Mouse (Mus musculus) telencephalon, adult 2 months (tissue): ENCODE measurements at regions not wholly inside any gene's neighbourhood (a gene's known extent, or its start where the extent isn't known, plus 50 kb on each side); places are given as distances from the start of the nearest gene placed in this dataset.

Experiments used
- DNase-seq: peaks from one replicate; pipeline ENCODE4 v3.0.0-alpha.2; 2011; ENCODE audit warnings: low read depth, low spot score

DNA sequence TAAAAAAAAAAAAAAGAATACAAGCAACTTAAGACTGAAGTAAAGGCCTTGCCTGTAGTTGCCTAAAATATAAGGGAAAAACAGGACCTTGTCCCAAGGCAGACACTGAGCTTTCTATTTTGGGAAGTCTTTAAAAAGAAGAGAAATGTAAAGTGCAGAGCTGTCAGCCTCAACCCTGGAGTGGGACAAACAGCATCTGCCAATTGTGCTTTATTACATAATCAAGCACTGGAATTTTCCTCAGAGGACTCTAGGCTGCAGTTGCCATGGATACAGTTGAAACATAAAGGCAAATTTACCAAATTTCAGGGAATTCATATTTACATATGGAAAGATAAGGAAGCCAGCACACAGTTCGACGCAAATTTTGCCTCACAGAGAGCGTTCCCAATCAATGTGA lies 406.7 kb downstream of the Gm597 start:
- peak; percentile 88 for DNase-seq

- peak; percentile 62 for DNase-seq
Measured at GRCm38 (mm10) chr1:28349411-28349973, 430.6 kb downstream of the Gm597 start.

DNA sequence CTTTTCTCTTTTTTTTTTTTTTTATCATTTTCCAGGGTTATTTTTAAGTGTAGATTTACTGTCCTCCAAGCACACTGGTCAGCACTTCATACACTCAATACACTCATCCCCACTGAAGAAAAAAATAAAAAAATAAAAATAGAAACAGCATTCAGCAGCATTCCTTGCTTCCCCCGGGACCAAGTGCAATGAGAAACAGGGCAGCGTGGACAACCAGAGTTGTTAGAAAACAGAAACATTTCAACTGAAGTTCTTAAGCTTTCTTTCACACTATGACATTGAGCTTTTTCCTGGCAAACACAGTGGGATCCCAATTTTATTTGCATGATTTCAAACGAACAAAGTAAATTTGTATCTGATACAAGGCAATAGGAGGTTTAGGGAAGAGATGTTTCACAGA lies 431.5 kb downstream of the Gm597 start:
- DNase-seq, result no peak

DNA sequence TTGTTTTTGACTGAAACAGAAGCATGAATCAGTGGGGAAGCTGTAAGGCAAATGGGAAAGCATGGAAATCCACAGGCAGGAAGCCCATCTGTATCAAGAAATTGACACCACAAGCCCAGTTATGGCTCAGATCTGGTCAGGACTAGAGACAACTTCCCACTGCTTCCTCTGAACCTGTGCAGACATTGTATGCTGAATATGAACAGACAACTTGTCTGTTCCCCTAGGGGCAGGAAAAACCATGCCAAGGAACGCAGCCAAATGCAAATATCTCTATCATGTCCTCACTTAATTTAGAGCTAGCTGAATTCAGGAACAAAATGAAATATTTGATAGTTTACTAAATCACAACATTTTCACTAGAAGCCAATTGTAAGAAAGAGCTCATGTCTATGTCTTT lies 440.0 kb downstream of the Gm597 start:
- DNase-seq, result no peak

GRCm38 (mm10) chr1:28334366-28334765 lies 445.7 kb downstream of the Gm597 start:
- no peak for DNase-seq

DNA sequence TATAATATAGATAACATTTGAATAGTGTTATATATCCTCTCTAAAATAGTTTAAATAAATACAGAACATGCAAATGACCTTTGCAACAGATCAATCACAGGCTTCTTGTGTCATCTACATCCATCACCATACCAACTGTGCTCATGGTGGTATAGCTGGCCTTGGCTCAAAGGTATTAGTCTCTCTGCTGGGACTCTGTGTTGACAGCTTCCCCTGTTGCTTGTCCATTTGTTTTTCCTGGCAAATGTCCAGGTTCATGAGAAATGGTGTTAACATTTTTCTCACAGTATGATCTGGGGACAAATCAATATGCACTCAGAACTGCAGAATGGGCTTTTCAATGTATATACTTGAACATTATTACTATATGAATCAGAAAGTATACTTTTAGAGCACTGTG lies 448.0 kb downstream of the Gm597 start:
- DNase-seq, result no peak

DNA sequence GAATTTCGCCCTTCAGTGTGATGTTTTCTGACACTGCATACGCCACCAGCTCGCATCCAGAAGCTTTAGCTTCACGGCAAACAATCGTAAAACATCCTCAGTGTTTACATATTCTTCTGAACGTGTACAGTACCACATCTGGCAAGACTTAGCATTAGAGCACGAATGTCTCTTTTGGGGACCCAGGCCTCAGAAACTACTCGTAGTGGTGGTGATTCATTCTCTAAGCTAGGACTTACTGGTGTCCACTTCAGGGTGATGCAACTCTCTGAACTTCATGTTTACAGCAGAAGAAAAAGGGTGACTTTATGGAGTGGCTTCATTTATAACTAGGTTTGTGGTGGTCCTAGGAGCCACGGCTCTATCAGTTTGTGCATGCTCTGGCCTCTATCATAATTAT lies 451.1 kb downstream of the Gm597 start:
- no peak for DNase-seq

- DNase-seq, result no peak
Measured at GRCm38 (mm10) chr1:28328539-28328938, 451.5 kb downstream of the Gm597 start.

GRCm38 (mm10) chr1:28324141-28324540 lies 455.9 kb downstream of the Gm597 start:
- DNase-seq, result no peak
